Mouse (Mus musculus) limb, embryonic 13.5 days (tissue): Measurements from ENCODE around the gene Cpxcr1. TPM values are rescaled to one million over a fixed set of nuclear protein-coding genes. Genes with fewer than 3 reads are reported as not detected.

Source experiments
- ATAC-seq: fragments of 200-750 bp; cut with Nextera tagmentation; 2 replicates; pipeline ENCODE4 v1.8.0; 2017; ENCODE audit warnings: low read depth, moderate number of reproducible peaks, moderate TSS enrichment; ENCODE audit not compliant: low FRiP score
- H3K27ac ChIP-seq: fragments of 300-500 bp; sonication (generic); 2 replicates; pipeline ENCODE4 v1.5.1; 2015; ENCODE audit warnings: inconsistent platforms, mild to moderate bottlenecking, moderate library complexity
- H3K27me3 ChIP-seq: fragments of 300-500 bp; sonication (generic); 2 replicates; pipeline ENCODE4 v1.6.1; 2015; ENCODE audit warnings: mild to moderate bottlenecking, inconsistent platforms
- H3K36me3 ChIP-seq: fragments of 300-500 bp; sonication (generic); 2 replicates; pipeline ENCODE4 v1.6.1; 2015; ENCODE audit warnings: inconsistent platforms, mild to moderate bottlenecking, moderate library complexity
- H3K4me1 ChIP-seq: fragments of 300-500 bp; sonication (generic); 2 replicates; pipeline ENCODE4 v1.6.1; 2015; ENCODE audit warnings: inconsistent platforms
- H3K4me2 ChIP-seq: fragments of 300-500 bp; sonication (generic); replicated peaks from 2 replicates; pipeline ENCODE4 v1.6.1; 2015; ENCODE audit warnings: inconsistent platforms, mild to moderate bottlenecking, moderate library complexity
- H3K4me3 ChIP-seq: fragments of 300-500 bp; sonication (generic); 2 replicates; pipeline ENCODE4 v1.5.1; 2015; ENCODE audit warnings: moderate library complexity, mild to moderate bottlenecking, inconsistent platforms
- H3K9ac ChIP-seq: fragments of 300-500 bp; sonication (generic); 2 replicates; pipeline ENCODE4 v1.6.1; 2015; ENCODE audit warnings: mild to moderate bottlenecking, inconsistent platforms
- H3K9me3 ChIP-seq: fragments of 300-500 bp; sonication (generic); 2 replicates; pipeline ENCODE4 v1.6.1; 2016; ENCODE audit warnings: inconsistent platforms
- polyA plus RNA-seq: library from polyadenylated mRNA; unstranded; fragments of >200 nt; fragmentation: Nextera tagmentation; extraction: Ambion mirVana; gene quantifications from 2 replicates; pipeline ENCODE4 v1.2.1, GENCODE M21; 2015

The Cpxcr1 gene
- polyA plus RNA-seq = not detected in 2 replicates

- H3K9me3 ChIP-seq = no peaks in the 10 kb centered on the region
- no peak for ATAC-seq
- H3K4me3 ChIP-seq = no peak within 1 kb of the TSS
- no peak within 1 kb of the TSS for H3K9ac ChIP-seq
- H3K4me2 ChIP-seq = no peak within 1 kb of the TSS
- no peak within 1 kb of the TSS for H3K27ac ChIP-seq
- no peaks in the 10 kb centered on the region for H3K36me3 ChIP-seq
- H3K27me3 ChIP-seq = no peaks in the 10 kb centered on the region
- no peaks in the 10 kb centered on the region for H3K4me1 ChIP-seq
Measured at GRCm38 (mm10) chrX:116448644-116449043, at the start of gene Cpxcr1. Gene Cpxcr1, plus strand, starts transcription at chrX:116448944.

Other genes starting within 250 kb of the Cpxcr1 start
- not detected in 2 replicates for gene H2afb2, start 232.2 kb downstream of the Cpxcr1 start, polyA plus RNA-seq